Mouse (Mus musculus): ENCODE results near the gene Mgmt. TPM values are rescaled to one million over a fixed set of nuclear protein-coding genes. Genes with fewer than 3 reads are reported as not detected.

Gene Mgmt
- total and polyA plus RNA-seq, 2 experiments from 2014 or later: 5.4 to 6.4 TPM

GRCm38 (mm10) chr7:137048086-137048922, 153.9 kb downstream of the Mgmt start:
- ATAC-seq (ENCODE audit: insufficient read depth, low read depth) (peak; percentile 44), DNase-seq (ENCODE audit: low spot score) (no peak)
- Histone ChIP-seq H3K27me3 (ENCODE audit: control insufficient read depth, insufficient read depth, low read length) (no peaks in the 10 kb centered on the region), H3K4me2 (ENCODE audit: low read depth, low read length) (no peak overlapping the region), H3K4me1 (ENCODE audit: control insufficient read depth, insufficient read depth) (no peaks in the 10 kb centered on the region), H3K36me3 (replicated peaks; ENCODE audit: control insufficient read depth, insufficient read depth, low read length) (no peaks in the 10 kb centered on the region), H3K4me3 (ENCODE audit: low read depth, low read length) (no peak overlapping the region), H3K9me3 (replicated peaks; ENCODE audit: control insufficient read depth, low read length) (no peaks in the 10 kb centered on the region), H3K9ac (replicated peaks; ENCODE audit: low read depth, low read length) (no peak overlapping the region), H3K27ac (ENCODE audit: low read depth) (no peak overlapping the region)
- WGBS: 67% methylated on average over 8 of the region's 8 CpGs
- TF ChIP-seq CTCF (IDR thresholded peaks at IDR 0.05; ENCODE audit: low read depth) (no peak), EP300 (IDR thresholded peaks at IDR 0.05; ENCODE audit: low read depth) (no peak)

- Histone ChIP-seq H3K4me1 (ENCODE audit: control insufficient read depth, insufficient read depth) (no peaks in the 10 kb centered on the region; the same call in 1 of the 2 replicates), H3K9ac (replicated peaks; ENCODE audit: low read depth, low read length) (no peak overlapping the region), H3K4me3 (ENCODE audit: low read depth, low read length) (no peak overlapping the region), H3K36me3 (replicated peaks; ENCODE audit: control insufficient read depth, insufficient read depth, low read length) (no peaks in the 10 kb centered on the region), H3K27me3 (ENCODE audit: control insufficient read depth, insufficient read depth, low read length) (no peaks in the 10 kb centered on the region), H3K9me3 (replicated peaks; ENCODE audit: control insufficient read depth, low read length) (no peaks in the 10 kb centered on the region), H3K27ac (ENCODE audit: low read depth) (no peak overlapping the region), H3K4me2 (ENCODE audit: low read depth, low read length) (no peak overlapping the region)
- TF ChIP-seq CTCF (IDR thresholded peaks at IDR 0.05; ENCODE audit: low read depth): no peak
- no peak for DNase-seq (ENCODE audit: low spot score)
- ATAC-seq (ENCODE audit: insufficient read depth, low read depth): no peak
- 77% methylated on average over 5 of the region's 5 CpGs for WGBS
Observed at GRCm38 (mm10) chr7:137054343-137054742, 159.9 kb downstream of the Mgmt start.

- DNase-seq (ENCODE audit: low spot score) (no peak), ATAC-seq (ENCODE audit: insufficient read depth, low read depth) (no peak)
- WGBS: 45% methylated on average over 5 of the region's 5 CpGs
- no peak overlapping the region for H3K27ac ChIP-seq (ENCODE audit: low read depth)
- no peaks in the 10 kb centered on the region; the same call in 1 of the 2 replicates for H3K4me1 ChIP-seq (ENCODE audit: control insufficient read depth, insufficient read depth)
- H3K4me3 ChIP-seq (ENCODE audit: low read depth, low read length): no peak overlapping the region
- no peaks in the 10 kb centered on the region for H3K9me3 ChIP-seq (replicated peaks; ENCODE audit: control insufficient read depth, low read length)
- H3K36me3 ChIP-seq (replicated peaks; ENCODE audit: control insufficient read depth, insufficient read depth, low read length): no peaks in the 10 kb centered on the region
- no peaks in the 10 kb centered on the region for H3K27me3 ChIP-seq (ENCODE audit: control insufficient read depth, insufficient read depth, low read length)
- H3K9ac ChIP-seq (replicated peaks; ENCODE audit: low read depth, low read length): no peak overlapping the region
- no peak for TF ChIP-seq CTCF (IDR thresholded peaks at IDR 0.05; ENCODE audit: low read depth)
- no peak for TF ChIP-seq EP300 (IDR thresholded peaks at IDR 0.05; ENCODE audit: low read depth)
- no peak overlapping the region for H3K4me2 ChIP-seq (ENCODE audit: low read depth, low read length)
Observed at GRCm38 (mm10) chr7:137056126-137056525, 161.7 kb downstream of the Mgmt start.

- Histone ChIP-seq H3K36me3 (replicated peaks; ENCODE audit: control insufficient read depth, insufficient read depth, low read length) (no peaks in the 10 kb centered on the region), H3K27me3 (ENCODE audit: control insufficient read depth, insufficient read depth, low read length) (no peaks in the 10 kb centered on the region), H3K4me1 (ENCODE audit: control insufficient read depth, insufficient read depth) (no peaks in the 10 kb centered on the region; the same call in 1 of the 2 replicates), H3K9me3 (replicated peaks; ENCODE audit: control insufficient read depth, low read length) (no peaks in the 10 kb centered on the region), H3K4me2 (ENCODE audit: low read depth, low read length) (no peak overlapping the region), H3K9ac (replicated peaks; ENCODE audit: low read depth, low read length) (no peak overlapping the region), H3K4me3 (ENCODE audit: low read depth, low read length) (no peak overlapping the region), H3K27ac (ENCODE audit: low read depth) (no peak overlapping the region)
- DNase-seq (ENCODE audit: low spot score): no peak
- WGBS: 48% methylated on average over 3 of the region's 3 CpGs
- ATAC-seq (ENCODE audit: insufficient read depth, low read depth): no peak
- no peak for TF ChIP-seq EP300 (IDR thresholded peaks at IDR 0.05; ENCODE audit: low read depth)
- TF ChIP-seq CTCF (IDR thresholded peaks at IDR 0.05; ENCODE audit: low read depth): peak; percentile 27
Observed at GRCm38 (mm10) chr7:137060488-137060887, 166.1 kb downstream of the Mgmt start.

- no peaks in the 10 kb centered on the region for H3K27me3 ChIP-seq (ENCODE audit: control insufficient read depth, insufficient read depth, low read length)
- 89% methylated on average over 6 of the region's 6 CpGs for WGBS
- no peak for ATAC-seq (ENCODE audit: insufficient read depth, low read depth)
Observed at GRCm38 (mm10) chr7:137061109-137061508, 166.7 kb downstream of the Mgmt start.

More at GRCm38 (mm10) chr7:137061109-137061508, 166.7 kb downstream of the Mgmt start:
- no peak overlapping the region for H3K9ac ChIP-seq (replicated peaks; ENCODE audit: low read depth, low read length)
- no peaks in the 10 kb centered on the region for H3K9me3 ChIP-seq (replicated peaks; ENCODE audit: control insufficient read depth, low read length)
- H3K4me1 ChIP-seq (ENCODE audit: control insufficient read depth, insufficient read depth): no peaks in the 10 kb centered on the region; the same call in 1 of the 2 replicates
- H3K4me2 ChIP-seq (ENCODE audit: low read depth, low read length): no peak overlapping the region
- H3K27ac ChIP-seq (ENCODE audit: low read depth): no peak overlapping the region
- H3K4me3 ChIP-seq (ENCODE audit: low read depth, low read length): no peak overlapping the region
- H3K36me3 ChIP-seq (replicated peaks; ENCODE audit: control insufficient read depth, insufficient read depth, low read length): no peaks in the 10 kb centered on the region
- no peak for DNase-seq (ENCODE audit: low spot score)
- TF ChIP-seq EP300 (IDR thresholded peaks at IDR 0.05; ENCODE audit: low read depth) (no peak), CTCF (IDR thresholded peaks at IDR 0.05; ENCODE audit: low read depth) (no peak)

All from heart, postnatal 0 days (tissue).